ENCODE assay signal across 8 mouse cellular contexts in the genomic region with DNA sequence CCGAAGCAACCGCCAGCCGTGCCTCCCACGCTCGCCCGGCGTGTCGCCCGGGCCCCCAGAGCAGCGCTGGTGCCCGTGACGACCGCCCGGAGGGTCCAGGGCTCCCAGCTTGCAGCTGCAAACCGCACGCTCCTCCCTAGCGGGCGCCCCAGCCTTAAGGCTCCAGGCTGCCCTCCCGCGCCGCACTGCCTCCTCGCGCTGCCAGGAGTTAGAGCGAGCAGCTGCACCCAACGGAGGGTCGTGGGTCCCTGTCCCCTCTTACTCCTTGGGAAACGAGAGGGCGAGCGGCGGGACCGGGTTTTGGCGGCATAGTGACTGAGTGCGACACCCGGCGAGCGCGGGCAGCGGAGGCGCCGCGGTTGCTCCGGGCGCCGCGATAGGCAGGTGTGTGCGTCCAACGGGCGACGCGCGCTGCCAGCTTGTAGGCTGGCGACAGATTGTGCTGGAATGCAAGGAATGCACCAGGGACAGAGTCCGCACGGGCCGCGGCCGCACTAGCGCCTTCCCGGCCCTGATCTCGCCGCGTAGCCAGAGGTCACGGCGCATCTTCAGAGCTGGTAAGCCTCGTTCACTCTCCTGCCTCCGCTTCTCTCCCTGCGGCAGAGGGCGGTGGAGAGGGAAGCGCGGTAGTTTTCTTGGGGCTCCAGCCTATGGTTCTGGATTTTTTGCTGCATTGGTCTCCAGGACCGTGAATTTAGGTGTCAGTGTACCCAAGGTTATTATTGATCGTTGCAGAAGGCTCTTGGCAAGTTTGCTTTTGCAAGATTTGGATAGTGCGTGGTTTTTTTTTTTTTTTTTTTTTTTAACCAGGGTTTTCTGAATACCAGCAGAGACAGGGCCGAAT. TPM values are rescaled to one million over a fixed set of nuclear protein-coding genes. Genes with fewer than 3 reads are reported as not detected.
DNase-seq lines count a peak whose midpoint lies in the region; ATAC-seq and TF ChIP-seq lines count a peak whose summit lies in the region.

No protein-coding gene starts in this region.

- peak; percentile 38 for TF ChIP-seq CTCF in gastrocnemius, adult 2 months (IDR thresholded peaks at IDR 0.05)
- TF ChIP-seq CTCF in hindbrain, postnatal 0 days (IDR thresholded peaks at IDR 0.05; ENCODE audit: low read depth) = peak; percentile 66
- TF ChIP-seq CTCF in left cerebral cortex, adult 2 months (IDR thresholded peaks at IDR 0.05) = peak; percentile 42

- H3K4me2 ChIP-seq in hindbrain, postnatal 0 days (ENCODE audit: low read depth, low read length) = peak overlapping the region; percentile 66

- no peaks in the 10 kb centered on the region for H3K9me3 ChIP-seq in hindbrain, postnatal 0 days (ENCODE audit: low read length)

- no peaks in the 10 kb centered on the region for H3K36me3 ChIP-seq in hindbrain, postnatal 0 days (ENCODE audit: insufficient read depth, low read length)

- ATAC-seq in hindbrain, postnatal 0 days = peak; percentile 66

- no peaks in the 10 kb centered on the region for H3K4me1 ChIP-seq in hindbrain, postnatal 0 days (ENCODE audit: insufficient read depth, low read length)

- peak overlapping the region; percentile 95 for H3K4me3 ChIP-seq in gastrocnemius, adult 2 months
- peak overlapping the region; percentile 87 for H3K4me3 ChIP-seq in hindbrain, postnatal 0 days (ENCODE audit: low read length)
- H3K4me3 ChIP-seq in left cerebral cortex, adult 2 months = peak overlapping the region; percentile 93

- H3K9ac ChIP-seq in hindbrain, postnatal 0 days (replicated peaks; ENCODE audit: low read length) = peak overlapping the region; percentile 83

- DNase-seq in WW6 (ENCODE audit: low read depth, low spot score) = peak; percentile 48
- DNase-seq in cerebellum, postnatal 36 days = peak; percentile 69 to 77
- peak; percentile 68 for DNase-seq in gastrocnemius, adult 2 months
- DNase-seq in hindbrain, postnatal 0 days (ENCODE audit: low spot score) = peak; percentile 83
- DNase-seq in left cerebral cortex, adult 2 months (ENCODE audit: extremely low spot score in 1 of 2, low spot score in 2 of 2) = peak; percentile 74 to 76
- peak; percentile 80 to 85 for DNase-seq in lung, postnatal 4 days
- peak; percentile 79 for DNase-seq in right cerebral cortex, adult 18-20 months
- peak; percentile 65 for DNase-seq in urinary bladder, adult 2 months (ENCODE audit: low spot score)

- H3K27ac ChIP-seq in gastrocnemius, adult 2 months = peak overlapping the region; percentile 87
- H3K27ac ChIP-seq in hindbrain, postnatal 0 days = peak overlapping the region; percentile 88
- H3K27ac ChIP-seq in left cerebral cortex, adult 2 months = peak overlapping the region; percentile 95

- WGBS in hindbrain, postnatal 0 days = under 1% methylated on average over 73 of the region's 74 CpGs

- intact Hi-C loops in gastrocnemius, adult 2 months (cut with DNase I) = loop anchor here (2.0 to 5.0 kb wide), 2 partner anchors 276 to 459 kb away; no protein-coding TSS in a partner anchor
- intact Hi-C loops in left cerebral cortex, adult 2 months (cut with DNase I) = loop anchor here (2.0 to 5.0 kb wide), 6 partner anchors 41 to 424 kb away; no protein-coding TSS in a partner anchor

- H3K27me3 ChIP-seq in hindbrain, postnatal 0 days (ENCODE audit: insufficient read depth, low read length) = no peaks in the 10 kb centered on the region

RNA-seq across cellular contexts. Expression of a gene that starts 1.0 kb away (rescaled TPM):
- total RNA-seq in gastrocnemius, adult 2 months (2021) = 10 to 100 TPM; 24.9 to 34.0 TPM
- 100 and 102 TPM in 2 replicates for total RNA-seq in hindbrain, postnatal 0 days (2014; rRNA removed)
- polyA plus RNA-seq in hindbrain, postnatal 0 days (2015; fragmentation: Nextera tagmentation; extraction: Ambion mirVana) = 22.9 and 24.5 TPM in 2 replicates
- 100 to 1,000 TPM; 200 to 224 TPM for total RNA-seq in left cerebral cortex, adult 2 months (2021)
- polyA plus RNA-seq in urinary bladder, adult 2 months (2012; rRNA removed) = 38.7 and 55.2 TPM in 2 replicates

RNA-seq across cellular contexts. Expression of a gene that starts 1.2 kb away (rescaled TPM):
- total RNA-seq in gastrocnemius, adult 2 months (2021) = under 1 TPM in 1 of 2 experiments, not detected in 1; 0.17 TPM
- total RNA-seq in hindbrain, postnatal 0 days (2014; rRNA removed) = 2.9 and 3.3 TPM in 2 replicates
- 6.0 and 6.5 TPM in 2 replicates for polyA plus RNA-seq in hindbrain, postnatal 0 days (2015; fragmentation: Nextera tagmentation; extraction: Ambion mirVana)
- total RNA-seq in left cerebral cortex, adult 2 months (2021) = 10 to 100 TPM; 12.6 to 14.2 TPM
- polyA plus RNA-seq in urinary bladder, adult 2 months (2012; rRNA removed) = 0.92 and 0.99 TPM in 2 replicates

Comparison
In these comparisons a context has a peak if more than half of its experiments do, and no peak if none do; other contexts are left out.
1. Peak in every context shown above with its lines: DNase-seq, ATAC-seq, H3K4me3 ChIP-seq and H3K27ac ChIP-seq.